In genomic region chr7:126093162-126093561, GRCm38 (mm10) we compare ENCODE assay signal across 22 mouse cellular contexts. TPM values are rescaled to one million over a fixed set of nuclear protein-coding genes. Genes with fewer than 3 reads are reported as not detected.
DNase-seq lines count a peak whose midpoint lies in the region; ATAC-seq and TF ChIP-seq lines count a peak whose summit lies in the region.
"Had no signal": no experiment of that assay in that cellular context is flagged by ENCODE, and none has a peak within 500 bp of the region (broad histone marks: within the 10 kb centered on the region; RNA-seq: fewer than 3 reads in every experiment).

No protein-coding gene starts in this region.

- no peaks in the 10 kb centered on the region for H3K27me3 ChIP-seq in embryonic facial prominence, embryonic 12.5 days
- H3K27me3 ChIP-seq in embryonic facial prominence, embryonic 10.5 days (replicated peaks; ENCODE audit: low read depth, poor library complexity, severe bottlenecking): no peaks in the 10 kb centered on the region
- no peaks in the 10 kb centered on the region for H3K27me3 ChIP-seq in kidney, postnatal 0 days (ENCODE audit: insufficient read depth, low read length)
- H3K27me3 ChIP-seq in testis, adult 2 months (ENCODE audit: control insufficient read depth, insufficient read depth, low read length): no peaks in the 10 kb centered on the region
- H3K27me3 ChIP-seq in liver, embryonic 12.5 days (replicated peaks): no peaks in the 10 kb centered on the region
- H3K27me3 ChIP-seq: CH12.LX; forebrain, embryonic 13.5 days; forebrain, embryonic 15.5 days had no signal

- H3K27ac ChIP-seq in embryonic facial prominence, embryonic 12.5 days: no peak overlapping the region
- H3K27ac ChIP-seq in embryonic facial prominence, embryonic 10.5 days (replicated peaks): no peak overlapping the region
- no peak overlapping the region for H3K27ac ChIP-seq in kidney, postnatal 0 days
- H3K27ac ChIP-seq in testis, adult 2 months (ENCODE audit: control insufficient read depth, insufficient read depth, low read depth, low read length): no peak overlapping the region; the same call in 1 of the 2 replicates
- H3K27ac ChIP-seq in liver, embryonic 12.5 days: no peak overlapping the region
- H3K27ac ChIP-seq: forebrain, embryonic 13.5 days; forebrain, embryonic 15.5 days had no signal

- no peak overlapping the region for H3K9ac ChIP-seq in embryonic facial prominence, embryonic 12.5 days
- no peak overlapping the region for H3K9ac ChIP-seq in kidney, postnatal 0 days (ENCODE audit: low read depth, low read length)
- no peak overlapping the region for H3K9ac ChIP-seq in liver, embryonic 12.5 days
- H3K9ac ChIP-seq: forebrain, embryonic 13.5 days; forebrain, embryonic 15.5 days; forebrain, postnatal 0 days had no signal

- no peak for DNase-seq in embryonic facial prominence, embryonic 10.5 days (ENCODE audit: low spot score)
- peak; percentile 12 for DNase-seq in kidney, postnatal 0 days (ENCODE audit: low spot score)
- DNase-seq in kidney, adult 8-10 months: no peak
- no peak for DNase-seq in testis, postnatal 10 days (ENCODE audit: low spot score)
- DNase-seq in brain, adult 2 months (ENCODE audit: low read depth, low spot score): peak; percentile 56
- DNase-seq: adrenal gland, postnatal 10 days; adrenal gland, postnatal 25 days; B cell, adult 2 months; cerebellum, adult 11-12 months; cerebellum, adult 2 months; cerebellum, adult 9-10 months; cerebellum, postnatal 10 days; cerebellum, postnatal 25 days; forebrain, postnatal 0 days had no signal

- H3K4me1 ChIP-seq in embryonic facial prominence, embryonic 12.5 days: no peaks in the 10 kb centered on the region
- 0 out of 2 replicates have a peak, but pooled peaks cover 10% of the 10 kb centered on the region for H3K4me1 ChIP-seq in embryonic facial prominence, embryonic 10.5 days
- no peaks in the 10 kb centered on the region for H3K4me1 ChIP-seq in kidney, postnatal 0 days (replicated peaks; ENCODE audit: insufficient read depth, low read length)
- no peaks in the 10 kb centered on the region for H3K4me1 ChIP-seq in testis, adult 2 months (ENCODE audit: control insufficient read depth, insufficient read depth, low read length)
- H3K4me1 ChIP-seq in liver, embryonic 12.5 days: no peaks in the 10 kb centered on the region
- H3K4me1 ChIP-seq: forebrain, embryonic 13.5 days had no signal

- TF ChIP-seq POLR2A in testis, adult 2 months (IDR thresholded peaks at IDR 0.05; ENCODE audit: control insufficient read depth, low read depth, low read length): no peak

- no peak for TF ChIP-seq CTCF in kidney, postnatal 0 days (IDR thresholded peaks at IDR 0.05; ENCODE audit: low read depth)
- no peak for TF ChIP-seq CTCF in testis, adult 2 months (IDR thresholded peaks at IDR 0.05; ENCODE audit: control insufficient read depth, insufficient read depth, insufficient replicate concordance, low read depth, low read length)

- peak; percentile 5; the same call in 1 of the 2 replicates for ATAC-seq in embryonic facial prominence, embryonic 12.5 days (ENCODE audit: insufficient number of reproducible peaks, insufficient read depth, low FRiP score, low TSS enrichment)
- no peak for ATAC-seq in kidney, postnatal 0 days (replicated peaks; ENCODE audit: low FRiP score, low read depth)
- ATAC-seq in liver, embryonic 12.5 days: no peak
- ATAC-seq: activated CD4-positive, CD25-positive, alpha-beta regulatory T cell, adult 4 months; CD4-positive, CD25-positive, alpha-beta regulatory T cell, adult 4 months; forebrain, embryonic 13.5 days; forebrain, embryonic 15.5 days; forebrain, postnatal 0 days had no signal

- no peak overlapping the region for H3K4me2 ChIP-seq in embryonic facial prominence, embryonic 12.5 days (replicated peaks)
- no peak overlapping the region for H3K4me2 ChIP-seq in kidney, postnatal 0 days (ENCODE audit: low read length)
- H3K4me2 ChIP-seq in liver, embryonic 12.5 days: no peak overlapping the region
- H3K4me2 ChIP-seq: forebrain, embryonic 13.5 days; forebrain, embryonic 15.5 days had no signal

- peaks cover 15% of the 10 kb centered on the region; the same call in 1 of the 2 replicates for H3K36me3 ChIP-seq in embryonic facial prominence, embryonic 12.5 days
- H3K36me3 ChIP-seq in embryonic facial prominence, embryonic 10.5 days (replicated peaks): peaks cover 30% of the 10 kb centered on the region
- H3K36me3 ChIP-seq in kidney, postnatal 0 days (ENCODE audit: insufficient read depth, low read length): no peaks in the 10 kb centered on the region
- no peaks in the 10 kb centered on the region for H3K36me3 ChIP-seq in testis, adult 2 months (ENCODE audit: control insufficient read depth, insufficient read depth, low read length)
- peaks cover 3% of the 10 kb centered on the region for H3K36me3 ChIP-seq in liver, embryonic 12.5 days

- 0 out of 2 replicates have a peak, but pooled peaks cover 5% of the 10 kb centered on the region for H3K9me3 ChIP-seq in embryonic facial prominence, embryonic 12.5 days
- no peaks in the 10 kb centered on the region for H3K9me3 ChIP-seq in embryonic facial prominence, embryonic 10.5 days
- H3K9me3 ChIP-seq in kidney, postnatal 0 days (replicated peaks; ENCODE audit: low read length): no peaks in the 10 kb centered on the region
- no peaks in the 10 kb centered on the region for H3K9me3 ChIP-seq in liver, embryonic 12.5 days (replicated peaks)
- H3K9me3 ChIP-seq: forebrain, embryonic 13.5 days; forebrain, embryonic 15.5 days had no signal

- 46% methylated on average over 3 of the region's 3 CpGs for WGBS in embryonic facial prominence, embryonic 12.5 days
- WGBS in embryonic facial prominence, embryonic 10.5 days: 50% methylated on average over 3 of the region's 3 CpGs
- 26% methylated on average over 3 of the region's 3 CpGs for WGBS in kidney, postnatal 0 days
- whole genome bisulfite sequencing in liver, embryonic 12.5 days (ENCODE audit: insufficient replicate concordance): 35% methylated on average over 3 of the region's 3 CpGs

- H3K4me3 ChIP-seq in embryonic facial prominence, embryonic 12.5 days: no peak overlapping the region
- no peak overlapping the region for H3K4me3 ChIP-seq in embryonic facial prominence, embryonic 10.5 days
- H3K4me3 ChIP-seq in kidney, postnatal 0 days (replicated peaks; ENCODE audit: low read depth, low read length): no peak overlapping the region
- peak overlapping the region; percentile 60 for H3K4me3 ChIP-seq in testis, adult 2 months (ENCODE audit: control insufficient read depth, low read depth, low read length)
- no peak overlapping the region for H3K4me3 ChIP-seq in liver, embryonic 12.5 days
- H3K4me3 ChIP-seq: forebrain, embryonic 13.5 days; forebrain, embryonic 15.5 days had no signal

RNA-seq across cellular contexts. Expression of gene Gsg1l, which starts 11.0 kb away (rescaled TPM):
- polyA plus RNA-seq in embryonic facial prominence, embryonic 12.5 days (2016; fragmentation: Nextera tagmentation; extraction: Ambion mirVana): 1.2 and 1.4 TPM in 2 replicates
- 0.65 and 1.3 TPM in 2 replicates for polyA plus RNA-seq in embryonic facial prominence, embryonic 10.5 days (2016; fragmentation: Nextera tagmentation; extraction: Ambion mirVana)
- polyA plus RNA-seq in kidney, postnatal 0 days (2015; fragmentation: Nextera tagmentation; extraction: Ambion mirVana): 0.72 and 0.78 TPM in 2 replicates
- polyA plus RNA-seq in testis, adult 2 months (2012; rRNA removed): 0.52 and 0.72 TPM in 2 replicates
- polyA plus RNA-seq in liver, embryonic 12.5 days (2016; fragmentation: Nextera tagmentation; extraction: Ambion mirVana): 0.04 TPM in 1 of 2 replicates, not detected in the other
- polyA plus RNA-seq: activated CD4-positive, CD25-positive, alpha-beta regulatory T cell, adult 4 months; CD4-positive, CD25-positive, alpha-beta regulatory T cell, adult 4 months had no signal

Comparison
In these comparisons a context has a peak if more than half of its experiments do, and no peak if none do; other contexts are left out.
1. DNase-seq: peak in kidney, postnatal 0 days (single experiment) and brain, adult 2 months (single experiment); none in embryonic facial prominence, embryonic 10.5 days (single experiment), kidney, adult 8-10 months (0 of 2) and testis, postnatal 10 days (single experiment).